Mouse (Mus musculus) neural tube, embryonic 13.5 days (tissue): Measurements from ENCODE around the gene Trim40. TPM values are rescaled to one million over a fixed set of nuclear protein-coding genes. Genes with fewer than 3 reads are reported as not detected.

ENCODE experiments used
- ATAC-seq: fragments of 200-750 bp; cut with Nextera tagmentation; 2 replicates; pipeline ENCODE4 v1.8.0; 2017; ENCODE audit warnings: low read depth, mild to moderate bottlenecking, moderate TSS enrichment, moderate library complexity
- H3K27ac ChIP-seq: fragments of 300-500 bp; sonication (generic); replicated peaks from 2 replicates; pipeline ENCODE4 v1.5.1; 2015; ENCODE audit warnings: moderate library complexity, mild to moderate bottlenecking, inconsistent platforms
- H3K27me3 ChIP-seq: fragments of 300-500 bp; sonication (generic); 2 replicates; pipeline ENCODE4 v1.6.1; 2015; ENCODE audit warnings: mild to moderate bottlenecking, inconsistent platforms
- H3K36me3 ChIP-seq: fragments of 300-500 bp; sonication (generic); 2 replicates; pipeline ENCODE4 v1.6.1; 2015; ENCODE audit warnings: mild to moderate bottlenecking, inconsistent platforms
- H3K4me1 ChIP-seq: fragments of 300-500 bp; sonication (generic); replicated peaks from 2 replicates; pipeline ENCODE4 v1.6.1; 2015; ENCODE audit warnings: inconsistent platforms
- H3K4me2 ChIP-seq: fragments of 300-500 bp; sonication (generic); 2 replicates; pipeline ENCODE4 v1.6.1; 2015; ENCODE audit warnings: inconsistent platforms, mild to moderate bottlenecking, moderate library complexity
- H3K4me3 ChIP-seq: fragments of 300-500 bp; sonication (generic); 2 replicates; pipeline ENCODE4 v1.5.1; 2015; ENCODE audit warnings: mild to moderate bottlenecking, inconsistent platforms
- H3K9ac ChIP-seq: fragments of 300-500 bp; sonication (generic); 2 replicates; pipeline ENCODE4 v1.6.1; 2015; ENCODE audit warnings: moderate library complexity, mild to moderate bottlenecking, inconsistent platforms
- H3K9me3 ChIP-seq: fragments of 300-500 bp; sonication (generic); 2 replicates; pipeline ENCODE4 v1.6.1; 2016; ENCODE audit warnings: inconsistent platforms
- WGBS: fragments of 180-500 bp; shearing (Covaris S2); methylation state at CpG from one replicate; pipeline ENCODE4 v1.1.7; 2015; 5-methylcytosine and 5-hydroxymethylcytosine counted together
- polyA plus RNA-seq: library from polyadenylated mRNA; unstranded; fragments of >200 nt; fragmentation: Nextera tagmentation; extraction: Ambion mirVana; gene quantifications from 2 replicates; pipeline ENCODE4 v1.2.1, GENCODE M21; 2015

Gene Trim40
- polyA plus RNA-seq, 1 experiment from 2014 or later: not detected

GRCm38 (mm10) chr17:36851627-36852026 lies 38.3 kb downstream of the Trim40 start:
- Histone ChIP-seq H3K27me3 (no peaks in the 10 kb centered on the region), H3K9ac (no peak overlapping the region), H3K36me3 (peaks cover 64% of the 10 kb centered on the region), H3K9me3 (no peaks in the 10 kb centered on the region), H3K27ac (no peak overlapping the region), H3K4me3 (no peak overlapping the region), H3K4me1 (0 out of 2 replicates have a peak, but pooled peaks cover 4% of the 10 kb centered on the region), H3K4me2 (no peak overlapping the region)
- 90% methylated on average over 5 of the region's 5 CpGs for WGBS
- no peak for ATAC-seq

DNA sequence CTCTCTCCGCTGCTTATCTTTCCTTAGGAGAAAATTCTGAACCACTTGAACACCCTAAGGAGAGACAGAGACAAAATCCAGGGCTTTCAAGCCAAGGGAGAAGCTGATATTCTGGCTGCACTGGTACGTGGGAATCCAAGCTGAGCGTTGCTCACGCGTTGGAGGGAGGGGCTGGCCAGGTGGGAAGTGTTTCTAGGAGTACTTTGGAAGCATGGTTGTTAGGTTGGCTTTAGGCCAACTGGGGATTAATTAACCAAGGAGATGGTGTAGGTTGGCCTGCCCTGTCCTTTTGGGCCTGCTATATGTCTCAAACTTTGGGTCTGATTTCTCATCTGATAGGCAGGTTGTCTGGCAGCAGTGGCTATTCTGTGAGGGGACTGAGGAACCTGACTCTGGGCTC lies 38.7 kb downstream of the Trim40 start:
- Histone ChIP-seq H3K4me2 (no peak overlapping the region), H3K4me3 (no peak overlapping the region), H3K4me1 (0 out of 2 replicates have a peak, but pooled peaks cover 4% of the 10 kb centered on the region), H3K9ac (no peak overlapping the region), H3K27ac (no peak overlapping the region), H3K9me3 (no peaks in the 10 kb centered on the region), H3K36me3 (peaks cover 63% of the 10 kb centered on the region), H3K27me3 (no peaks in the 10 kb centered on the region)
- ATAC-seq: no peak
- WGBS: 91% methylated on average over 5 of the region's 5 CpGs

GRCm38 (mm10) chr17:36849992-36850391 lies 39.9 kb downstream of the Trim40 start:
- Histone ChIP-seq H3K27ac (no peak overlapping the region), H3K9me3 (no peaks in the 10 kb centered on the region), H3K36me3 (peaks cover 55% of the 10 kb centered on the region), H3K9ac (no peak overlapping the region), H3K27me3 (no peaks in the 10 kb centered on the region), H3K4me3 (no peak overlapping the region), H3K4me2 (no peak overlapping the region), H3K4me1 (0 out of 2 replicates have a peak, but pooled peaks cover 4% of the 10 kb centered on the region)
- WGBS: 99% methylated on average over 2 of the region's 2 CpGs
- ATAC-seq: no peak

GRCm38 (mm10) chr17:36848911-36849310 lies 41.0 kb downstream of the Trim40 start:
- Histone ChIP-seq H3K9me3 (no peaks in the 10 kb centered on the region), H3K27ac (no peak overlapping the region)
- 85% methylated on average over 5 of the region's 5 CpGs for WGBS

DNA sequence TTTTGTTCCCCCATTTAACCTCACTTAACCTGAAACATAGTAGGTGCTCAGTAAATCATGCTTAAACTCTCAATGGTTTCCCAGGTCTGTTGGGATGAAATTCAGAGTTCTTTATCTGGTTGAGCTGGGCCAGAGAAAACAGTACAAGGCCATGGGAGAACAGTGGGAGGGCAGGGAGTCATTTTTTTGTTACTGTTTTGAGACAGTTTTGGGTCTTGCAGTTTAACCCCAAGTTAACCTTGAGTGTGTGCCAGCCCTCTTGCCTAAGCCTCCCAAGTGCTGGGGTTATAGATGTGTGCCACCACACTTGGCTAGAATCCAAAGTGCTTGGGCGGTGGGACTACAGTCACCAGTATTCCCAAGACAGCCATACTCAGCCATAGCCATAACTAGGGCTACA lies 45.2 kb downstream of the Trim40 start:
- WGBS: 40% methylated on average over 1 of the region's 1 CpGs
- ATAC-seq: no peak

More at GRCm38 (mm10) chr17:36848911-36849310, 41.0 kb downstream of the Trim40 start:
- Histone ChIP-seq H3K4me1 (0 out of 2 replicates have a peak, but pooled peaks cover 8% of the 10 kb centered on the region), H3K36me3 (peaks cover 44% of the 10 kb centered on the region), H3K27me3 (no peaks in the 10 kb centered on the region), H3K9ac (no peak overlapping the region), H3K4me2 (no peak overlapping the region), H3K4me3 (no peak overlapping the region)
- ATAC-seq: no peak

DNA sequence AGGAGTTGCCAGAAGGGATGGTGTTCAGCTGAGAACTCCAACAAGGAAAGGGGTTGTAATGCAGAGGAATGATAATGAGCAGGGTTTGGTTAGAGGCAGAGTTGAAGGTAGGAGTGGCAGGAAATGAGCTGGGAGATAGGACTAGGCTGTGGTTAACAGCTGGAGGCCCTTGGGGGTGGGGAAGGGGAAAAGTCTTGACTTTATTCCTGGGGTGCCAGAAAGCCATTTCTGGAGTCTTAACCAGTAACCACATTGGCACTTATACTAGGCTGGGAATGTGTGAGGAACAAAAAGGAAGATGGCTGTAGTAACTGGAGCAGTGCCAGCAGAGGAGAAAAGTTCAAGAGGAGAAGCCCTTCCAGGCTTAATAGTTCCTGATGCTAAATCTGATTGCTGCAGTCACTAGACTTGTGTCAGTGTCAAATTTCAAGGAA lies 45.6 kb downstream of the Trim40 start:
- Histone ChIP-seq H3K4me3 (no peak overlapping the region), H3K27me3 (no peaks in the 10 kb centered on the region), H3K9ac (no peak overlapping the region), H3K27ac (no peak overlapping the region), H3K4me1 (peaks cover 8% of the 10 kb centered on the region; the same call in 1 of the 2 replicates), H3K4me2 (no peak overlapping the region), H3K9me3 (no peaks in the 10 kb centered on the region), H3K36me3 (peaks cover 11% of the 10 kb centered on the region; the same call in 1 of the 2 replicates)
- no peak for ATAC-seq

More for the DNA sequence above, 45.2 kb downstream of the Trim40 start:
- no peak overlapping the region for H3K4me3 ChIP-seq
- H3K4me1 ChIP-seq: peaks cover 8% of the 10 kb centered on the region; the same call in 1 of the 2 replicates
- H3K9me3 ChIP-seq: no peaks in the 10 kb centered on the region
- no peak overlapping the region for H3K27ac ChIP-seq
- no peaks in the 10 kb centered on the region for H3K27me3 ChIP-seq
- H3K4me2 ChIP-seq: no peak overlapping the region
- H3K36me3 ChIP-seq: peaks cover 11% of the 10 kb centered on the region; the same call in 1 of the 2 replicates
- H3K9ac ChIP-seq: no peak overlapping the region

GRCm38 (mm10) chr17:36843696-36844095 lies 46.2 kb downstream of the Trim40 start:
- no peak overlapping the region for H3K9ac ChIP-seq
- H3K4me1 ChIP-seq: peaks cover 9% of the 10 kb centered on the region
- H3K9me3 ChIP-seq: no peaks in the 10 kb centered on the region
- no peak for ATAC-seq
- H3K4me3 ChIP-seq: no peak overlapping the region
- H3K36me3 ChIP-seq: peaks cover 11% of the 10 kb centered on the region; the same call in 1 of the 2 replicates
- no peak overlapping the region for H3K4me2 ChIP-seq
- no peak overlapping the region for H3K27ac ChIP-seq
- WGBS: 83% methylated on average over 7 of the region's 7 CpGs
- H3K27me3 ChIP-seq: no peaks in the 10 kb centered on the region

GRCm38 (mm10) chr17:36840961-36841445 lies 48.9 kb downstream of the Trim40 start:
- Histone ChIP-seq H3K4me1 (peaks cover 29% of the 10 kb centered on the region), H3K4me3 (no peak overlapping the region), H3K36me3 (peaks cover 3% of the 10 kb centered on the region; the same call in 1 of the 2 replicates), H3K9ac (no peak overlapping the region), H3K4me2 (no peak overlapping the region), H3K27ac (no peak overlapping the region), H3K27me3 (no peaks in the 10 kb centered on the region), H3K9me3 (no peaks in the 10 kb centered on the region)
- no peak for ATAC-seq

GRCm38 (mm10) chr17:36839931-36840330 lies 50.0 kb downstream of the Trim40 start:
- no peak overlapping the region for H3K4me2 ChIP-seq
- no peaks in the 10 kb centered on the region for H3K27me3 ChIP-seq
- H3K9ac ChIP-seq: no peak overlapping the region
- H3K27ac ChIP-seq: no peak overlapping the region
- 80% methylated on average over 3 of the region's 3 CpGs for WGBS
- no peaks in the 10 kb centered on the region for H3K9me3 ChIP-seq
- no peak overlapping the region for H3K4me3 ChIP-seq
- peaks cover 3% of the 10 kb centered on the region; the same call in 1 of the 2 replicates for H3K36me3 ChIP-seq
- peaks cover 30% of the 10 kb centered on the region for H3K4me1 ChIP-seq
- ATAC-seq: no peak

GRCm38 (mm10) chr17:36839001-36839400 lies 50.9 kb downstream of the Trim40 start:
- 86% methylated on average over 5 of the region's 5 CpGs for WGBS
- H3K4me2 ChIP-seq: no peak overlapping the region
- ATAC-seq: no peak
- H3K27me3 ChIP-seq: no peaks in the 10 kb centered on the region
- H3K27ac ChIP-seq: no peak overlapping the region
- peaks cover 3% of the 10 kb centered on the region; the same call in 1 of the 2 replicates for H3K36me3 ChIP-seq
- peaks cover 27% of the 10 kb centered on the region for H3K4me1 ChIP-seq
- no peak overlapping the region for H3K4me3 ChIP-seq
- H3K9me3 ChIP-seq: no peaks in the 10 kb centered on the region
- 0 out of 2 replicates have a peak overlapping the region, but pooled peaks have one; percentile 31 for H3K9ac ChIP-seq

- Histone ChIP-seq H3K9ac (peak within 1 kb of the TSS; percentile 92), H3K9me3 (no peaks in the 10 kb centered on the region), H3K4me3 (peak within 1 kb of the TSS; percentile 73), H3K4me2 (peak within 1 kb of the TSS; percentile 60), H3K36me3 (no peaks in the 10 kb centered on the region; the same call in 1 of the 2 replicates), H3K27me3 (no peaks in the 10 kb centered on the region), H3K27ac (peak within 1 kb of the TSS; percentile 95), H3K4me1 (peaks cover 27% of the 10 kb centered on the region)
- peak; percentile 98 for ATAC-seq
- WGBS: under 1% methylated on average over 58 of the region's 58 CpGs
These were observed 52.9 kb downstream of the Trim40 start, which contains the start of gene Trim26 for GRCm38 (mm10) chr17:36836874-36837647. Trim26 (plus strand) TSS chr17:36837134.

GRCm38 (mm10) chr17:36836427-36836812 lies 53.5 kb downstream of the Trim40 start:
- Histone ChIP-seq H3K36me3 (no peaks in the 10 kb centered on the region; the same call in 1 of the 2 replicates), H3K9me3 (no peaks in the 10 kb centered on the region), H3K4me3 (peak overlapping the region; percentile 73), H3K4me2 (peak overlapping the region; percentile 60), H3K27ac (peak overlapping the region; percentile 95), H3K9ac (peak overlapping the region; percentile 92), H3K27me3 (no peaks in the 10 kb centered on the region), H3K4me1 (peaks cover 27% of the 10 kb centered on the region)
- WGBS: 18% methylated on average over 3 of the region's 3 CpGs
- ATAC-seq: peak; percentile 49
